Mouse (Mus musculus) ES-Bruce4 (cell line): ENCODE data around the gene Plppr3.

ENCODE experiments used
- CTCF ChIP-seq: IDR thresholded peaks from one replicate; pipeline ENCODE4 v1.8.1; 2011; ENCODE audit warnings: low read depth, low read length
- POLR2A ChIP-seq: IDR thresholded peaks from one replicate; pipeline ENCODE4 v1.8.1; 2011; ENCODE audit warnings: low read length; ENCODE audit not compliant: insufficient read depth

- TF ChIP-seq CTCF (no peak), POLR2A (no peak)
Measured at GRCm38 (mm10) chr10:79918231-79919078, 44.0 kb upstream of the Plppr3 start.
